Mouse (Mus musculus) A20 (cell line): ENCODE results near the gene Mpp3.

Experiments used
- DNase-seq: peaks from one replicate; pipeline ENCODE4 v3.0.0-alpha.2; 2011; ENCODE audit warnings: low read depth, low spot score

Mpp3 gene

GRCm38 (mm10) chr11:102028087-102028816 is at the start of gene Mpp3:
Gene Mpp3, minus strand, starts transcription at chr11:102028461.
- no peak for DNase-seq

- no peak for DNase-seq
These were observed 45.5 kb upstream of the Mpp3 start for GRCm38 (mm10) chr11:102073722-102074121.

GRCm38 (mm10) chr11:102072729-102073128 is 44.5 kb upstream of the Mpp3 start:
- DNase-seq = no peak

- DNase-seq = no peak
These were observed 42.2 kb upstream of the Mpp3 start for GRCm38 (mm10) chr11:102070426-102070825.

- no peak for DNase-seq
These were observed 41.4 kb upstream of the Mpp3 start for GRCm38 (mm10) chr11:102069633-102070032.

- peak; percentile 50 for DNase-seq
These were observed 40.7 kb upstream of the Mpp3 start for GRCm38 (mm10) chr11:102068969-102069368.

GRCm38 (mm10) chr11:102063076-102063475 is 34.8 kb upstream of the Mpp3 start:
- DNase-seq = no peak

GRCm38 (mm10) chr11:102061941-102062473 is 33.7 kb upstream of the Mpp3 start:
- no peak for DNase-seq

GRCm38 (mm10) chr11:102061236-102061940 is 33.1 kb upstream of the Mpp3 start:
- peak; percentile 64 for DNase-seq

- peak; percentile 65 for DNase-seq
These were observed 25.6 kb upstream of the Mpp3 start for GRCm38 (mm10) chr11:102053847-102054246.

GRCm38 (mm10) chr11:102053183-102053582 is 24.9 kb upstream of the Mpp3 start:
- no peak for DNase-seq

GRCm38 (mm10) chr11:102052697-102053096 is 24.4 kb upstream of the Mpp3 start:
- no peak for DNase-seq

GRCm38 (mm10) chr11:102051954-102052353 is 23.7 kb upstream of the Mpp3 start:
- no peak for DNase-seq

- DNase-seq = no peak
These were observed 23.3 kb upstream of the Mpp3 start for GRCm38 (mm10) chr11:102051541-102051940.

GRCm38 (mm10) chr11:102049875-102050482 is 21.7 kb upstream of the Mpp3 start:
- DNase-seq = no peak

GRCm38 (mm10) chr11:102046607-102047006 is 18.3 kb upstream of the Mpp3 start:
- no peak for DNase-seq

- DNase-seq = no peak
These were observed 16.5 kb upstream of the Mpp3 start for GRCm38 (mm10) chr11:102044691-102045212.

GRCm38 (mm10) chr11:102043381-102043780 is 15.1 kb upstream of the Mpp3 start:
- DNase-seq = no peak

GRCm38 (mm10) chr11:102042971-102043370 is 14.7 kb upstream of the Mpp3 start:
- no peak for DNase-seq

GRCm38 (mm10) chr11:102041350-102041949 is 13.2 kb upstream of the Mpp3 start, which contains the start of gene Cd300lg:
Gene Cd300lg, plus strand, starts transcription at chr11:102041509.
- no peak for DNase-seq

- DNase-seq = no peak
These were observed 12.4 kb upstream of the Mpp3 start for GRCm38 (mm10) chr11:102040646-102041045.

GRCm38 (mm10) chr11:102040138-102040524 is 11.9 kb upstream of the Mpp3 start:
- peak; percentile 82 for DNase-seq
